Mouse (Mus musculus): ENCODE results near the gene Ttc17. TPM values are rescaled to one million over a fixed set of nuclear protein-coding genes. Genes with fewer than 3 reads are reported as not detected.

Gene Ttc17
- total RNA-seq, 2 experiments from 2014 or later: 23.5 to 24.9 TPM

GRCm38 (mm10) chr2:94360398-94360973, 46.0 kb downstream of the Ttc17 start:
- intact Hi-C loops (cut with DNase I): no loop called here
- no peak overlapping the region for H3K4me3 ChIP-seq
- DNase-seq: no peak
- TF ChIP-seq CTCF (IDR thresholded peaks at IDR 0.05): no peak
- H3K27ac ChIP-seq: no peak overlapping the region

- intact Hi-C loops (cut with DNase I): no loop called here
- Histone ChIP-seq H3K4me3 (no peak overlapping the region), H3K27ac (peak overlapping the region; percentile 35; the same call in 1 of the 2 replicates)
- DNase-seq: no peak
- no peak for TF ChIP-seq CTCF (IDR thresholded peaks at IDR 0.05)
Measured at GRCm38 (mm10) chr2:94348165-94348591, 58.3 kb downstream of the Ttc17 start.

DNA sequence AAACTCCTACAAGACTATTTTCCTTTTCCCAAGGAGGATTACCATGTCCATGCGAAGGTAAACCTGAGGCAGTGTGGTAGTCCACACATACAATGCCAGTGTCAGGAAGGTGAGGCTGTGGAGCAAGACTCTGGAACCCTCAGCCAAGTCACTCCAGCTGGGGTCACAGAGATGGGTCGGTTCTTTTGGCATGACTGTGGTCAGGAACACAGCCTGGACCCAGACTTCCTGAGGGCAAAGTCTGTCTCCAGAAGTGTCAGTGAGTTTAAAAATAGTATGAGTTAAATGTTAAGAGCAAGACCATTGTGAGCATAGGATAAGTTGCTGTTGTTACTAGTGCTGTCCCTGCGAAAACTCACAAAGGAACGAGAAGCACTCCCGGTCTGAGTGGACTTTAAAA, 59.7 kb downstream of the Ttc17 start:
- intact Hi-C loops (cut with DNase I): no loop called here
- DNase-seq: no peak
- Histone ChIP-seq H3K4me3 (no peak overlapping the region), H3K27ac (no peak overlapping the region)
- TF ChIP-seq CTCF (IDR thresholded peaks at IDR 0.05): no peak

- Histone ChIP-seq H3K27ac (no peak overlapping the region), H3K4me3 (no peak overlapping the region)
- intact Hi-C loops (cut with DNase I): no loop called here
- TF ChIP-seq CTCF (IDR thresholded peaks at IDR 0.05): no peak
- DNase-seq: no peak
Measured at GRCm38 (mm10) chr2:94344624-94345023, 61.9 kb downstream of the Ttc17 start.

DNA sequence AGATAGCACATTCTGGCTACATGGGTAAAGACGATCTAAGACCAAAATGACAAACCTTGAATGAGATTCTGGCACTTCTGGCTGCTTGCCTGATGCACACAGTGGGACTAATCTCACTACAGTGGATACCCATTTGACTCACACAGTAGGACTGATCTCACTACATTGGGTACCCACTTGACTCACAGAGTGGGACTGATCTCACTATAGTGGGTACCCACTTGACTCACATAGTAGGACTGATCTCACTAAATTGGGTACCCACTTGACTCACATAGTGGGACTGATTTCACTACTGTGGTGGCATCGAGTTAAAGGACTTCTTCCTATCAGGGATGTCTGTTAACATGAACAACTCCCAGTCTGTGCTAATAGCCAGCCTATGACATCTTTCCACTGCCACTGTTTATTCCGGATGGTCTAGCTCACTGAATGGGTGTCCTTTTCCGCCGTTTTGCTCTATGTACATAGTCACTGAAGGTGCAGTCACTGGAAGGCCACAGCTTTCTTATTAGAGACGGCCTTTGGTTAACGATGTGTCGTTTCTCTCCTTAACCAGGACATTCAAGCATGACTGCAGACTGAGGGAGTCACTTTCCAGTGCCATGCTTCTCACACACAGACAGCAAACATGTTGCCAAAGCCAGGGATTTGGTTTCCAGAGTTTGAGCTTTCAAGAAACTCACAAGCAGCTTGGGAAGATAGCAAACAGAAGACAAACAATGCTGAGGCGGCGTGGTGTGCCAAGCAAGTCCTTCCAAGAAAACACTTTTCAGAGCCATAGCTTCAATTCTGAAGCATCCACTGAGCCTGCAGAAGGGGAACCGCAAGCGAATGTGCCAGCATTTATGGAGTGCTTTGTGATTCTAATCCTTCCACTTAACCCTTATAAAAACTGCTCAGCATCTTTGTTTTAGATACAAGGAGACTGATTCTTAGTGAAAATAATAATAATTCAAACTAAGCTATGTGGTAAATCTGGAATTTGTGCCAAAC, 62.9 kb downstream of the Ttc17 start:
- DNase-seq: no peak
- H3K27ac ChIP-seq: 0 out of 2 replicates have a peak overlapping the region, but pooled peaks have one; percentile 10
- no peak for TF ChIP-seq CTCF (IDR thresholded peaks at IDR 0.05)
- intact Hi-C loops (cut with DNase I): no loop called here
- no peak overlapping the region for H3K4me3 ChIP-seq

DNA sequence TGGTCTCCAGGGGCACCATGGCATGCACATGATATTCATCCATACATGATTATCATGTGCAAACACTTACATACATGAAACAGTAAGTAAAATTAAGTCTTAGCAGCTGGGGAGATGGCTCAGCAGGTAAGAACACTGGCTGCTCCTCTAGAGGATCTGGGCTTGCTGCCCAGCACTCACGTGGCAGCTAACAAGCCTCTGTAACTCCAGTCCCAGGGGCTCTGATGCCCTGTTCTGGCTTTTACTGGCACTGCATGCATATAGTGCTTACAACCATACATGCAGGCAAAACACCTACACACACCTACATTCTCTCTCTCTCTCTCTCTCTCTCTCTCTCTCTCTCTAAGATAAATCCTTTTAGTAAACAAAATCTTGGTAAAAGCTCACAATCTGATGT, 65.7 kb downstream of the Ttc17 start:
- no peak for TF ChIP-seq CTCF (IDR thresholded peaks at IDR 0.05)
- Histone ChIP-seq H3K4me3 (no peak overlapping the region), H3K27ac (no peak overlapping the region)
- intact Hi-C loops (cut with DNase I): no loop called here
- DNase-seq: peak; percentile 33

- no peak for DNase-seq
- no peak for TF ChIP-seq CTCF (IDR thresholded peaks at IDR 0.05)
- Histone ChIP-seq H3K27ac (no peak overlapping the region), H3K4me3 (no peak overlapping the region)
- intact Hi-C loops (cut with DNase I): no loop called here
Measured at GRCm38 (mm10) chr2:94339495-94339894, 67.0 kb downstream of the Ttc17 start.

DNA sequence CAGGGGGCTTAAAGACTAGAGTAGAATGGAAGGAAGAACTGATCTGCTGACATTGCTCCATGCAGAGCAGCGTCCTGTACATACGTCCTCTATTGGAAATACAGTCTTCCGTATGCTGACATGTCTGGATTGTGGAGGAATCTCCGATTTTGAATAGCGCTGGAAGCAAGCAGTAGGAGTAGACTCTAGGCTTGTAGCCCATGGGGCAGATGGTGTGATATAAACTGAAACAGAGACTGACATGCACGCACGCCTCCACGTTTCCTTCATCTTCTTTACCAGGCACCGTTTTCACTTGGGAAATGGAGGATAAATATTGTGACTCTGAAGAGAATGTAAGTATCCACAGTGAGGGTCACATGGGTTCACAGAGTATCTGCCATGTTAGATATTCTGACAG, 70.2 kb downstream of the Ttc17 start:
- intact Hi-C loops (cut with DNase I): no loop called here
- no peak overlapping the region for H3K4me3 ChIP-seq

GRCm38 (mm10) chr2:94334742-94335046, 71.8 kb downstream of the Ttc17 start:
- DNase-seq: no peak
- Histone ChIP-seq H3K4me3 (no peak overlapping the region), H3K27ac (peak overlapping the region; percentile 75)
- TF ChIP-seq CTCF (IDR thresholded peaks at IDR 0.05): no peak
- intact Hi-C loops (cut with DNase I): no loop called here

More for the DNA sequence above, 70.2 kb downstream of the Ttc17 start:
- no peak for DNase-seq
- H3K27ac ChIP-seq: no peak overlapping the region
- no peak for TF ChIP-seq CTCF (IDR thresholded peaks at IDR 0.05)

- no peak for TF ChIP-seq CTCF (IDR thresholded peaks at IDR 0.05)
Measured at GRCm38 (mm10) chr2:94333841-94334741, 72.4 kb downstream of the Ttc17 start.

DNA sequence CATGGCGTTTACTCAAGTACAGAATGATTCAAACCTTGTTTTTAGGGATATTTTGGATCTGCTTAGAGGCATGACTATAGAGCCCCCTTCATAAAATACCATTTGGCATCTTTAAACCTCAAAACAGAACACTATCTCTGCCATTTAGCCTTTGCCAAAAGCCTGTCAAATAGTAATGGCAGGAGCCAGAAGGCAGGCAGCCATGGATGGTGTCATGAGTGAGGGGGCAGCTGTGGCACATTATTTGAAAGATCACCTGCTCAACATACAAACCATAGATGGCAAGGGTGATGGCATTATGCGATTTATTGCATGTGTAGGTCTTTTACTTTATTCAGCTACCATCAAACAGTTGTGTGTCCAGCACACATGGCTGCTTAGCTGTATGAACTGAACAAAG, 73.4 kb downstream of the Ttc17 start:
- no peak for TF ChIP-seq CTCF (IDR thresholded peaks at IDR 0.05)
- Histone ChIP-seq H3K4me3 (no peak overlapping the region), H3K27ac (no peak overlapping the region)
- DNase-seq: no peak
- intact Hi-C loops (cut with DNase I): no loop called here

More at GRCm38 (mm10) chr2:94333841-94334741, 72.4 kb downstream of the Ttc17 start:
- peak; percentile 60 for DNase-seq
- H3K27ac ChIP-seq: peak overlapping the region; percentile 75
- intact Hi-C loops (cut with DNase I): no loop called here
- peak overlapping the region; percentile 26; the same call in 1 of the 2 replicates for H3K4me3 ChIP-seq

DNA sequence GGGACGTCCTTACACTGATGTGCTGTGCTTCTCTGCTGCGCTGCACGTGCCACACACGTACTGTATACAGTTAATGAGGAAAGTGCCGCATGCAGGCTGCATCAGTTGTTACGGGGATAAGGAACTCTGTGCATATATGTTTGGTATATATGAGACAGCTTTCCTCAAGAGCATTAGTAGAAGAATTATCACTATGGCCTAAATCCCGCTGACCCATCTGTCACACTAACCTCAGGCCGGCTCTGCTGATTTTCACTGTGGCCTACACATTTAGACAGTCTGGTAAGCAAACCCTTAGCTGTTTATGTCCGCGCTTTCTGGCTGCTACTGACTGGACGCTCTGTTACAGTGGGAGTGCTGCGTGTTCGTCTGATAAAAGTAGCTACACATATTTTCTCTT, 77.2 kb downstream of the Ttc17 start:
- no peak for DNase-seq
- TF ChIP-seq CTCF (IDR thresholded peaks at IDR 0.05): no peak
- H3K27ac ChIP-seq: no peak overlapping the region
- intact Hi-C loops (cut with DNase I): no loop called here
- H3K4me3 ChIP-seq: no peak overlapping the region
